Mouse (Mus musculus): Measurements from ENCODE around the gene Stc2. TPM values are rescaled to one million over a fixed set of nuclear protein-coding genes. Genes with fewer than 3 reads are reported as not detected.

Stc2 gene
- polyA plus RNA-seq, 1 experiment from 2014 or later: 0.71 TPM

GRCm38 (mm10) chr11:31362856-31363255 lies 7.0 kb downstream of the Stc2 start:
- 96% methylated on average over 1 of the region's 1 CpGs for WGBS
- no peaks in the 10 kb centered on the region for H3K9me3 ChIP-seq

DNA sequence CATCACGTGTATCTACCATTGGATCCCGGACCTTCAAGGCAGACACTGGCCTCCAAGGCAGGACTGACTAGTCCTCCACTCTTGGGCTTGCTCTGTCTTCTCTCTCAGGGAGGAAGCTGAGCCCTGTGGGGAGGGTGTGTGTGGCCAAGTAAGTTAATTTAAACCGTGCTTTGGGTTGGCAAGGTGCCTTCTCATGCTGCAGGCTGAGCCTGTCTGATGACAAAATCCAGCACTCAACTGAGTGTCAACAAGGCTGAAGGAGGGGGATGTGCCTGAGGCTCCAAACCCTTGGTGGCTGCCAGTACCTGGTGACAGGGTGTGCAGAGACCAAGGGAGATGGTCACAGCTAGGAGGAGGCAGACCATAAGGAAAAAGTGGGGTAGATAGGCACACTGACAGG lies 7.5 kb downstream of the Stc2 start:
- no peak overlapping the region for H3K9ac ChIP-seq (replicated peaks)
- H3K27me3 ChIP-seq: peaks cover 2% of the 10 kb centered on the region
- no peaks in the 10 kb centered on the region for H3K9me3 ChIP-seq
- WGBS: 82% methylated on average over 3 of the region's 3 CpGs
- H3K4me2 ChIP-seq (replicated peaks): no peak overlapping the region
- H3K4me3 ChIP-seq (replicated peaks): no peak overlapping the region
- no peak overlapping the region for H3K27ac ChIP-seq
- no peaks in the 10 kb centered on the region for H3K36me3 ChIP-seq
- H3K4me1 ChIP-seq (replicated peaks): no peaks in the 10 kb centered on the region
- no peak for ATAC-seq

More at GRCm38 (mm10) chr11:31362856-31363255, 7.0 kb downstream of the Stc2 start:
- Histone ChIP-seq H3K4me1 (replicated peaks) (no peaks in the 10 kb centered on the region), H3K4me2 (replicated peaks) (no peak overlapping the region), H3K4me3 (replicated peaks) (no peak overlapping the region), H3K36me3 (no peaks in the 10 kb centered on the region), H3K27ac (no peak overlapping the region), H3K27me3 (peaks cover 5% of the 10 kb centered on the region), H3K9ac (replicated peaks) (no peak overlapping the region)
- no peak for ATAC-seq

- Histone ChIP-seq H3K27ac (no peak overlapping the region), H3K27me3 (no peaks in the 10 kb centered on the region), H3K4me2 (replicated peaks) (no peak overlapping the region), H3K9ac (replicated peaks) (no peak overlapping the region), H3K9me3 (no peaks in the 10 kb centered on the region), H3K4me1 (replicated peaks) (no peaks in the 10 kb centered on the region), H3K36me3 (no peaks in the 10 kb centered on the region), H3K4me3 (replicated peaks) (no peak overlapping the region)
- ATAC-seq: no peak
- WGBS: 90% methylated on average over 4 of the region's 4 CpGs
These were observed 8.8 kb downstream of the Stc2 start for GRCm38 (mm10) chr11:31361047-31361446.

DNA sequence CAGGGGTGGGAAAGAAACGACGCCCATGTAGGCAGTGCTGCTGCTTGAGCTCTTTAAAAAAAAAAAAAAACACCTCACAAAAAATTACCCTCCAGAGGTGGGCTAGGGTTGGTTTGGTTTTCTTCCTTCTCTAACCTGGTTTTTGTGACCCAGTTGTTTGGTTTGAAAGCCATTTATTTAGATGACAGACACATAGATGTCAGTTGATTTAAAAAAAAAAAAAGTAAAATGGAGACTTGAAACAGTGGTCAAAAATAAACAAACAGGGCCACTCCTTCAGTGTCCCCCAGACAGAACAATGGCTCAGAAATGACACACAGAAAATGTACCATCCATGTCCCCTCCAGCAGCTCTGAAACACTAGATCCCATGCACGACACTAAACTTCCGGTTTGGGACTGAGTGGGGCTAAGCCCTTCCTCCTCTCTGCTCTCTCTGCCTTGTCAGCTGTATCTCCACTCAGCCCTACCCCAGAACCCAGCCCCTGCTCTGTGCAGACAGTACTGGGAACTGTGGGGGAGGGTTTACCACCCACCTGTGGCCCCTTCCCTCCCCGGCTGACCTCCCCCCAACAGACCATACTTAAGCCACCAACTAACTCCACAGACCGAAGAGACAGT lies 10.5 kb downstream of the Stc2 start:
- H3K4me3 ChIP-seq (replicated peaks): no peak overlapping the region
- H3K4me2 ChIP-seq (replicated peaks): no peak overlapping the region
- H3K27me3 ChIP-seq: no peaks in the 10 kb centered on the region
- WGBS: 83% methylated on average over 6 of the region's 6 CpGs
- H3K36me3 ChIP-seq: no peaks in the 10 kb centered on the region
- no peak overlapping the region for H3K9ac ChIP-seq (replicated peaks)
- ATAC-seq: no peak; the same call in 1 of the 2 replicates
- no peak overlapping the region for H3K27ac ChIP-seq
- no peaks in the 10 kb centered on the region for H3K9me3 ChIP-seq
- no peaks in the 10 kb centered on the region for H3K4me1 ChIP-seq (replicated peaks)

DNA sequence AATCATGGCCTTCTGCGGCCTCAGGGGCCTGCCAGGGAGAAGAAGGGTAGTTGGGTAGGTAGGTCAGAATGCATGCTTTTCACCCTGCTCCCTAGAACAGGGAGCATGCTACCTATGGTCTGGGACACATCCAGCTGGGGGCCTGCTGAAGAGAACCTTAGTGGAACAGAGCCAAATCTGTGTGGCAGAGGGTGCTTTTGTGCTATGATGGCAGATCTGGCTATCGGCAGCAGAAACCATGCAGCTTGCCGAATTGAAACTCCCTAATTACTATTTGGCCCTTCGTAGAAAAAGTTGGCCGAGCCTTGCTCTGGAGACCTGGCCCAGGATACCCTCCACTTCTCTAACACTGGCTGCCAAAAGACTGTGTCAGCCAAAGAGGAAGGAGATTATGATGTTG lies 11.4 kb downstream of the Stc2 start:
- H3K9ac ChIP-seq (replicated peaks): no peak overlapping the region
- no peak overlapping the region for H3K27ac ChIP-seq
- 91% methylated on average over 5 of the region's 5 CpGs for WGBS
- no peaks in the 10 kb centered on the region for H3K9me3 ChIP-seq
- H3K4me2 ChIP-seq (replicated peaks): no peak overlapping the region
- H3K27me3 ChIP-seq: no peaks in the 10 kb centered on the region
- no peaks in the 10 kb centered on the region for H3K36me3 ChIP-seq
- no peak for ATAC-seq
- H3K4me1 ChIP-seq (replicated peaks): no peaks in the 10 kb centered on the region
- H3K4me3 ChIP-seq (replicated peaks): no peak overlapping the region

DNA sequence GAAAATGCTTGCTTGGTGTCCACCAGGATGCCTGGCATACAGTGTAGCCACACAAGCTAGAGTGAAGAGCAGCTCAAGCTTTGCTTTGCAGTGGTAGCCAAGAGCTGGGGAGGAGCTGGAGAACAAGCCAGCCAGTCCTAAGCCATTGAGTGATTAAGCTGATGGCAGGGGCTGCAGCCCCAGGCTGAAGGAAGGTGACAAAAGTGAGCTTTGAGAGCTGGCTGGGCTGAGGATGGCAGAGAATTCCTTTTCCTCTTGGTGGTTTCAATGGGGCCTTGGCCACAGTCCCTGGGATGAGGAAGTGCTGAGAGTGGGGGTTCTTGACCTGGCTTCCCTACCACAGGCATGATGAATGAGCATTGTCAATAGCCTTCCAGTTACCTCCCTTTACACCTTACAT lies 13.0 kb downstream of the Stc2 start:
- no peak overlapping the region for H3K4me3 ChIP-seq (replicated peaks)
- H3K27ac ChIP-seq: no peak overlapping the region
- no peaks in the 10 kb centered on the region for H3K27me3 ChIP-seq
- H3K4me1 ChIP-seq (replicated peaks): no peaks in the 10 kb centered on the region
- ATAC-seq: no peak
- no peak overlapping the region for H3K4me2 ChIP-seq (replicated peaks)
- no peaks in the 10 kb centered on the region for H3K9me3 ChIP-seq
- no peaks in the 10 kb centered on the region for H3K36me3 ChIP-seq
- H3K9ac ChIP-seq (replicated peaks): no peak overlapping the region

DNA sequence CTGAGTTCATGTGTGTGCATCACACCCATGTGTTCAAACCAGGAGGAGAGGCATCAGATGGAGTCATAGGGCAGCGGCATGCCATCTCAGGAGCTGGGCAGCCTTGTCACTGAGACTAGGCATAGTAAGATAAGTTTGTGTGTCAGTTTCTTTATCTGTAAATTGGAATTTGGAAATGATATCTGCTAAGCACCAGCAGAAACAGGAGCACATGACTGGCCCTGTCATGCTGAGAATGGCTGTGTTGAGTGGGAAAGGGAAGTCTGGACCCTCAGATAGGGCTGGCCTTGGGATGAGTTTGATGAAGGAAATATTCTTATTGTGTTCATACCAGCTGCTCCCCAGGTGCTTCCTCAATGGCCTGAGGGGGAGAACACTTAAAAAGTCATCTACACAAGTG lies 14.1 kb downstream of the Stc2 start:
- H3K4me3 ChIP-seq (replicated peaks): no peak overlapping the region
- H3K9ac ChIP-seq (replicated peaks): no peak overlapping the region
- no peak overlapping the region for H3K4me2 ChIP-seq (replicated peaks)
- no peaks in the 10 kb centered on the region for H3K27me3 ChIP-seq
- H3K36me3 ChIP-seq: no peaks in the 10 kb centered on the region
- H3K27ac ChIP-seq: no peak overlapping the region
- ATAC-seq: no peak
- H3K9me3 ChIP-seq: no peaks in the 10 kb centered on the region
- 100% methylated on average over 1 of the region's 1 CpGs for WGBS
- no peaks in the 10 kb centered on the region for H3K4me1 ChIP-seq (replicated peaks)

- WGBS: 71% methylated on average over 1 of the region's 1 CpGs
- Histone ChIP-seq H3K27me3 (no peaks in the 10 kb centered on the region), H3K9ac (replicated peaks) (no peak overlapping the region), H3K4me2 (replicated peaks) (no peak overlapping the region), H3K4me3 (replicated peaks) (no peak overlapping the region), H3K9me3 (no peaks in the 10 kb centered on the region), H3K27ac (no peak overlapping the region), H3K4me1 (replicated peaks) (no peaks in the 10 kb centered on the region), H3K36me3 (no peaks in the 10 kb centered on the region)
- no peak for ATAC-seq
These were observed 15.4 kb downstream of the Stc2 start for GRCm38 (mm10) chr11:31354514-31354913.

Other genes with a start within 250 kb of the Stc2 start
- not detected in 2 replicates for gene Gm17332, start 187.6 kb downstream of the Stc2 start, polyA plus RNA-seq (2015; fragmentation: Nextera tagmentation; extraction: Ambion mirVana)

Measured in midbrain, embryonic 13.5 days (tissue).